ENCODE assay signal across 8 mouse cellular contexts in genomic region chr10:80292251-80293146, GRCm38 (mm10). TPM values are rescaled to one million over a fixed set of nuclear protein-coding genes. Genes with fewer than 3 reads are reported as not detected.
DNase-seq lines count a peak whose midpoint lies in the region; ATAC-seq and TF ChIP-seq lines count a peak whose summit lies in the region.

Rps15 (plus strand) TSS chr10:80292453.

- DNase-seq in G1E (ENCODE audit: low spot score): peak; percentile 89
- peak; percentile 96 for DNase-seq in cerebellum, adult 18-20 months
- DNase-seq in heart, postnatal 36 days: peak; percentile 94
- peak; percentile 93 for DNase-seq in layer of hippocampus, adult 2 months (ENCODE audit: low spot score in 2 of 2)
- peak; percentile 99 for DNase-seq in lung, embryonic 14.5 days
- peak; percentile 92 for DNase-seq in thymus, adult 2 months

- H3K27me3 ChIP-seq in G1E (ENCODE audit: insufficient read depth, low read length): peaks cover 12% of the 10 kb centered on the region
- no peaks in the 10 kb centered on the region for H3K27me3 ChIP-seq in forebrain, embryonic 16.5 days (replicated peaks; ENCODE audit: control insufficient read depth, insufficient read depth, low read length)
- peaks cover 9% of the 10 kb centered on the region; the same call in 1 of the 2 replicates for H3K27me3 ChIP-seq in lung, embryonic 14.5 days (ENCODE audit: insufficient read depth, low read length)
- H3K27me3 ChIP-seq in thymus, adult 2 months (ENCODE audit: control insufficient read depth, insufficient read depth, low read length): no peaks in the 10 kb centered on the region

- under 1% methylated on average over 70 of the region's 72 CpGs for WGBS in forebrain, embryonic 16.5 days
- under 1% methylated on average over 70 of the region's 72 CpGs for WGBS in lung, embryonic 14.5 days
- WGBS in olfactory bulb, adult 2 months: under 1% methylated on average over 72 of the region's 72 CpGs
- WGBS in thymus, adult 2 months: under 1% methylated on average over 72 of the region's 72 CpGs

- H3K36me3 ChIP-seq in G1E (replicated peaks): peaks cover 50% of the 10 kb centered on the region
- H3K36me3 ChIP-seq in forebrain, embryonic 16.5 days (ENCODE audit: control insufficient read depth, insufficient read depth): peaks cover 16% of the 10 kb centered on the region
- peaks cover 41% of the 10 kb centered on the region for H3K36me3 ChIP-seq in lung, embryonic 14.5 days (ENCODE audit: insufficient read depth)
- peaks cover 22% of the 10 kb centered on the region for H3K36me3 ChIP-seq in thymus, adult 2 months (ENCODE audit: control insufficient read depth, insufficient read depth, low read length)

- H3K9me3 ChIP-seq in G1E (replicated peaks): no peaks in the 10 kb centered on the region
- H3K9me3 ChIP-seq in forebrain, embryonic 16.5 days (ENCODE audit: control insufficient read depth, low read length): no peaks in the 10 kb centered on the region
- H3K9me3 ChIP-seq in lung, embryonic 14.5 days (ENCODE audit: low read depth, low read length): no peaks in the 10 kb centered on the region

- no peak for TF ChIP-seq CTCF in G1E (IDR thresholded peaks at IDR 0.05; ENCODE audit: low read depth, low read length)
- peak; percentile 80 for TF ChIP-seq CTCF in layer of hippocampus, adult 2 months (conservative IDR thresholded peaks at IDR 0.05)
- peak; percentile 76 for TF ChIP-seq CTCF in lung, embryonic 14.5 days (IDR thresholded peaks at IDR 0.05; ENCODE audit: low read depth)
- TF ChIP-seq CTCF in olfactory bulb, adult 2 months (IDR thresholded peaks at IDR 0.05; ENCODE audit: insufficient read depth, low read depth, low read length): peak; percentile 46; the same call in 1 of the 2 replicates
- TF ChIP-seq CTCF in thymus, adult 2 months (IDR thresholded peaks at IDR 0.05; ENCODE audit: borderline replicate concordance, control insufficient read depth, extremely low read depth, insufficient read depth, low read length, poor library complexity): peak; percentile 64; the same call in 1 of the 2 replicates

- intact Hi-C loops in heart, postnatal 36 days (cut with DNase I): no loop called here

- peaks cover 57% of the 10 kb centered on the region for H3K4me1 ChIP-seq in G1E (ENCODE audit: insufficient read depth, low read depth, low read length)
- peaks cover 40% of the 10 kb centered on the region for H3K4me1 ChIP-seq in forebrain, embryonic 16.5 days (replicated peaks; ENCODE audit: control insufficient read depth, insufficient read depth, low read length)
- H3K4me1 ChIP-seq in lung, embryonic 14.5 days (ENCODE audit: insufficient read depth): no peaks in the 10 kb centered on the region
- peaks cover 31% of the 10 kb centered on the region for H3K4me1 ChIP-seq in olfactory bulb, adult 2 months (ENCODE audit: control insufficient read depth, insufficient read depth, low read length)
- H3K4me1 ChIP-seq in thymus, adult 2 months (replicated peaks; ENCODE audit: control insufficient read depth, insufficient read depth, low read length): peaks cover 17% of the 10 kb centered on the region

- H3K4me2 ChIP-seq in forebrain, embryonic 16.5 days (ENCODE audit: low read length): peak within 1 kb of the TSS; percentile 89
- H3K4me2 ChIP-seq in lung, embryonic 14.5 days: peak within 1 kb of the TSS; percentile 98

- TF ChIP-seq POLR2A in olfactory bulb, adult 2 months (IDR thresholded peaks at IDR 0.05; ENCODE audit: insufficient read depth, low read depth, low read length): peak; percentile 92
- peak; percentile 92 for TF ChIP-seq POLR2A in thymus, adult 2 months (IDR thresholded peaks at IDR 0.05; ENCODE audit: control insufficient read depth, extremely low read depth, insufficient read depth, low read length, poor library complexity)

- H3K27ac ChIP-seq in forebrain, embryonic 16.5 days (ENCODE audit: low read length): peak within 1 kb of the TSS; percentile 91
- peak within 1 kb of the TSS; percentile 96 for H3K27ac ChIP-seq in layer of hippocampus, adult 2 months
- peak within 1 kb of the TSS; percentile 95 for H3K27ac ChIP-seq in lung, embryonic 14.5 days (ENCODE audit: low read depth)
- H3K27ac ChIP-seq in olfactory bulb, adult 2 months (ENCODE audit: insufficient read depth, low read depth, low read length): peak within 1 kb of the TSS; percentile 77; the same call in 1 of the 2 replicates
- no peak within 1 kb of the TSS for H3K27ac ChIP-seq in thymus, adult 2 months (ENCODE audit: control insufficient read depth, insufficient read depth, low read length)

- peak within 1 kb of the TSS; percentile 83 for H3K4me3 ChIP-seq in G1E (ENCODE audit: low read depth, low read length)
- H3K4me3 ChIP-seq in forebrain, embryonic 16.5 days (replicated peaks; ENCODE audit: low read length): peak within 1 kb of the TSS; percentile 87
- H3K4me3 ChIP-seq in layer of hippocampus, adult 2 months: peak within 1 kb of the TSS; percentile 97
- H3K4me3 ChIP-seq in lung, embryonic 14.5 days (ENCODE audit: low read depth, low read length): peak within 1 kb of the TSS; percentile 96
- H3K4me3 ChIP-seq in olfactory bulb, adult 2 months (ENCODE audit: insufficient read depth, low read depth, low read length): peak within 1 kb of the TSS; percentile 91
- peak within 1 kb of the TSS; percentile 70 for H3K4me3 ChIP-seq in thymus, adult 2 months (ENCODE audit: control insufficient read depth, insufficient read depth, low read length)

- peak within 1 kb of the TSS; percentile 95 for H3K9ac ChIP-seq in forebrain, embryonic 16.5 days (replicated peaks; ENCODE audit: low read depth, low read length)
- H3K9ac ChIP-seq in lung, embryonic 14.5 days: peak within 1 kb of the TSS; percentile 100

- ATAC-seq in G1E (ENCODE audit: extremely low read depth, insufficient number of reproducible peaks, low FRiP score, poor library complexity, severe bottlenecking): peak; percentile 84
- peak; percentile 82 for ATAC-seq in forebrain, embryonic 16.5 days
- peak; percentile 86 for ATAC-seq in lung, embryonic 14.5 days (ENCODE audit: insufficient read depth)

RNA-seq across cellular contexts. Expression of gene Rps15, which starts in this region (rescaled TPM):
- 2,952 and 3,110 TPM in 2 replicates for total RNA-seq in G1E (2014; fragmentation: Nextera tagmentation)
- 3,218 and 3,548 TPM in 2 replicates for total RNA-seq in G1E (2017)
- polyA plus RNA-seq in G1E (2012): 11,196 and 11,583 TPM in 2 replicates
- 531 and 538 TPM in 2 replicates for polyA plus RNA-seq in forebrain, embryonic 16.5 days (2015; fragmentation: Nextera tagmentation; extraction: Ambion mirVana)
- total RNA-seq in heart, postnatal 36 days (2021): 100 to 1,000 TPM; 748 to 777 TPM
- total RNA-seq in layer of hippocampus, adult 2 months (2021): 100 to 1,000 TPM; 926 to 932 TPM
- polyA plus RNA-seq in lung, embryonic 14.5 days (2014; fragmentation: Nextera tagmentation; extraction: Ambion mirVana): 1,192 and 1,202 TPM in 2 replicates
- polyA plus RNA-seq in olfactory bulb, adult 2 months (2012; ENCODE audit: insufficient read depth, insufficient read length, low replicate concordance, missing spikeins): 978 TPM in 1 of 2 replicates, not detected in the other
- 2,172 and 2,371 TPM in 2 replicates for polyA plus RNA-seq in thymus, adult 2 months (2012; rRNA removed)
